Mouse (Mus musculus) CH12.LX (cell line): ENCODE results near the gene Bicc1. TPM values are rescaled to one million over a fixed set of nuclear protein-coding genes. Genes with fewer than 3 reads are reported as not detected.

Experiments used
- DNase-seq: peaks from one replicate; pipeline ENCODE4 v3.0.0-alpha.2; 2013; ENCODE audit errors: extremely low read depth
- H3K27ac ChIP-seq: 2 replicates; pipeline ENCODE4 v1.5.1; 2012; ENCODE audit warnings: low read depth, mild to moderate bottlenecking, control low read depth, moderate library complexity; ENCODE audit not compliant: insufficient read depth
- H3K27me3 ChIP-seq: replicated peaks from 2 replicates; pipeline ENCODE3; 2012; ENCODE audit warnings: inconsistent platforms
- H3K36me3 ChIP-seq, 2 experiments: replicated peaks in 1 of 2; 2 replicates each; pipeline versions ENCODE3 to v1.6.1; 2012; ENCODE audit warnings: inconsistent platforms in 1 of 2, low read length in 1 of 2, mild to moderate bottlenecking in 1 of 2, mixed read lengths in 1 of 2, moderate library complexity in 1 of 2; ENCODE audit not compliant: control insufficient read depth in 1 of 2, insufficient read depth in 1 of 2
- H3K4me1 ChIP-seq, 2 experiments: 2 replicates each; pipeline ENCODE4 v1.6.1; 2012; ENCODE audit warnings: inconsistent platforms in 1 of 2, moderate library complexity in 1 of 2; ENCODE audit not compliant: insufficient read depth in 2 of 2, control insufficient read depth in 1 of 2
- H3K4me2 ChIP-seq: 2 replicates; pipeline ENCODE4 v1.6.1; 2012; ENCODE audit warnings: low read depth, mild to moderate bottlenecking, control low read depth; ENCODE audit not compliant: poor library complexity, insufficient read depth, severe bottlenecking
- H3K4me3 ChIP-seq, 3 experiments: fragments of 150-350 bp in 1 of 3; sonication (generic) in 1 of 3; replicated peaks in 1 of 3; 2 replicates each; pipeline versions ENCODE3 to v1.5.1; 2011 to 2012; ENCODE audit warnings: low read depth in 2 of 3, low read length in 2 of 3, mild to moderate bottlenecking in 2 of 3, moderate library complexity in 2 of 3, control low read depth in 1 of 3, improper control_type of control experiment in 1 of 3, inconsistent platforms in 1 of 3, mixed read lengths in 1 of 3; ENCODE audit not compliant: poor library complexity in 1 of 3
- H3K79me2 ChIP-seq: replicated peaks from 2 replicates; pipeline ENCODE4 v1.6.1; 2012; ENCODE audit warnings: mild to moderate bottlenecking, moderate library complexity; ENCODE audit not compliant: control insufficient read depth, poor library complexity, insufficient read depth, severe bottlenecking; ENCODE audit errors: extremely low read depth
- H3K9ac ChIP-seq: 2 replicates; pipeline ENCODE4 v1.6.1; 2012; ENCODE audit warnings: low read depth, mild to moderate bottlenecking, control low read depth, moderate library complexity; ENCODE audit not compliant: insufficient read depth
- H3K9me3 ChIP-seq: replicated peaks from 2 replicates; pipeline ENCODE3; 2012; ENCODE audit warnings: low read length, inconsistent platforms, mixed read lengths
- BHLHE40 ChIP-seq: IDR thresholded peaks from 2 replicates; pipeline ENCODE4 v1.6.1; 2011; ENCODE audit warnings: mild to moderate bottlenecking, low read depth, low read length, improper control_type of control experiment
- CHD1 ChIP-seq: IDR thresholded peaks from 2 replicates; pipeline ENCODE4 v1.6.1; 2012; ENCODE audit warnings: low read depth, low read length, improper control_type of control experiment, inconsistent platforms
- ELF1 ChIP-seq: IDR thresholded peaks from 2 replicates; pipeline ENCODE4 v1.6.1; 2014; ENCODE audit warnings: low read depth, mild to moderate bottlenecking, inconsistent platforms, low read length, improper control_type of control experiment
- GABPA ChIP-seq: IDR thresholded peaks from 2 replicates; pipeline ENCODE4 v1.6.1; 2012; ENCODE audit warnings: low read depth, low read length, improper control_type of control experiment, inconsistent platforms; ENCODE audit not compliant: insufficient replicate concordance
- JUND ChIP-seq: conservative IDR thresholded peaks from 2 replicates; pipeline ENCODE4 v1.6.1; 2011; ENCODE audit warnings: low read depth, low read length, improper control_type of control experiment
- MAZ ChIP-seq: IDR thresholded peaks from 2 replicates; pipeline ENCODE4 v1.6.1; 2012; ENCODE audit warnings: low read depth, mild to moderate bottlenecking, inconsistent platforms, low read length, improper control_type of control experiment, moderate library complexity
- MYC ChIP-seq: IDR thresholded peaks from 2 replicates; pipeline ENCODE4 v1.6.1; 2011; ENCODE audit warnings: low read depth, mild to moderate bottlenecking, improper control_type of control experiment, low read length
- NRF1 ChIP-seq: IDR thresholded peaks from 2 replicates; pipeline ENCODE4 v1.6.1; 2014; ENCODE audit warnings: low read depth, mild to moderate bottlenecking, inconsistent platforms, low read length, improper control_type of control experiment, moderate library complexity
- RCOR1 ChIP-seq: conservative IDR thresholded peaks from 2 replicates; pipeline ENCODE4 v1.6.1; 2012; ENCODE audit warnings: low read depth, mild to moderate bottlenecking, inconsistent platforms, low read length, improper control_type of control experiment
- TBP ChIP-seq: conservative IDR thresholded peaks from 2 replicates; pipeline ENCODE4 v1.6.1; 2011; ENCODE audit warnings: low read depth, low read length, improper control_type of control experiment
- USF1 ChIP-seq: IDR thresholded peaks from 2 replicates; pipeline ENCODE4 v1.6.1; 2014; ENCODE audit warnings: low read depth, mild to moderate bottlenecking, inconsistent platforms, low read length, improper control_type of control experiment
- USF2 ChIP-seq: conservative IDR thresholded peaks from 2 replicates; pipeline ENCODE4 v1.6.1; 2011; ENCODE audit warnings: low read depth, low read length, improper control_type of control experiment
- ZKSCAN1 ChIP-seq: IDR thresholded peaks from 2 replicates; pipeline ENCODE4 v1.6.1; 2012; ENCODE audit warnings: low read depth, inconsistent platforms, low read length, improper control_type of control experiment, borderline replicate concordance
- dilution Hi-C: fragments of 300-500 bp; cut with MboI; formaldehyde crosslinking; loops from 2 replicates; pipeline ENCODE4 v1.14.3; 2020; ENCODE audit warnings: low sequenced_read_pairs; ENCODE audit not compliant: extremely low pct_unique_long_range_greater_than_20kb, extremely low pct_ligation_motif_present
- in situ Hi-C: fragments of 300-500 bp; cut with MboI; formaldehyde crosslinking; loops from 3 replicates; pipeline ENCODE4 v1.14.3; 2019; ENCODE audit warnings: low sequenced_read_pairs, low pct_ligation_motif_present, low pct_unique_long_range_greater_than_20kb, mixed read lengths
- polyA plus RNA-seq: library from polyadenylated mRNA; unstranded; fragments of >175 nt; gene quantifications from 2 replicates; pipeline ENCODE4 v1.2.1, GENCODE M21; 2012; ENCODE audit warnings: low read depth; ENCODE audit not compliant: insufficient read length
- total RNA-seq, 2 experiments: library from RNA; depleted of rRNA; stranded (reverse); fragments of 300-350 nt in 1 of 2; fragments of >200 nt in 1 of 2; gene quantifications; 2 replicates each; pipeline ENCODE4 v1.2.3; 2012 to 2014

The Bicc1 gene
- total and polyA plus RNA-seq, 3 experiments = not detected

DNA sequence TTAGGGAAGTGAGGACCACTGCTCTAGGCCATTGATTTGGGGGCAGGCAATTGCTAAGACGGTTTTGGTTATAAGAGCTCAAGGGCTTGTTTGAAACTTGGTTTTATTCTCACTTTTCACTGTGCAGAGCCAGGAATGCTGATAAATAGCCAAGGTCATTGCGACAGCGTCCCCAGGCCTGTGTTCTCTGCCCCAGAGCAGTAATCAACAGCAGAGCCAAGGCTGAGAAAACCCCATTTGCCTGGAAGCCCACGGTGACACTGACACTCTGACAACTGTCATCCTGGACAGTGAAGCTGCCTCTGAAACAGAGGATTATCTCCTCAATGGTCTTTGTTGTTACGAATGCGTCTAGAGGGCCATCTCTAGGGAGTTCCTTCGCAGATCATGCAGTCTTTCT lies 255.6 kb downstream of the Bicc1 start:
- H3K27me3 ChIP-seq = no peaks in the 10 kb centered on the region
- H3K36me3 ChIP-seq = no peaks in the 10 kb centered on the region
- TF ChIP-seq GABPA = no peak
- no peak for TF ChIP-seq MAZ
- no peak for TF ChIP-seq ELF1
- TF ChIP-seq JUND = no peak
- no peak for TF ChIP-seq USF2
- TF ChIP-seq ZKSCAN1 = no peak
- DNase-seq = no peak
- H3K4me3 ChIP-seq = no peak overlapping the region
- in situ Hi-C loops (no loop called here), dilution Hi-C loops (no loop called here)
- no peak overlapping the region for H3K9ac ChIP-seq
- no peaks in the 10 kb centered on the region for H3K79me2 ChIP-seq
- no peak overlapping the region for H3K27ac ChIP-seq
- H3K4me1 ChIP-seq = no peaks in the 10 kb centered on the region
- H3K4me2 ChIP-seq = no peak overlapping the region
- H3K9me3 ChIP-seq = peaks cover 77% of the 10 kb centered on the region

DNA sequence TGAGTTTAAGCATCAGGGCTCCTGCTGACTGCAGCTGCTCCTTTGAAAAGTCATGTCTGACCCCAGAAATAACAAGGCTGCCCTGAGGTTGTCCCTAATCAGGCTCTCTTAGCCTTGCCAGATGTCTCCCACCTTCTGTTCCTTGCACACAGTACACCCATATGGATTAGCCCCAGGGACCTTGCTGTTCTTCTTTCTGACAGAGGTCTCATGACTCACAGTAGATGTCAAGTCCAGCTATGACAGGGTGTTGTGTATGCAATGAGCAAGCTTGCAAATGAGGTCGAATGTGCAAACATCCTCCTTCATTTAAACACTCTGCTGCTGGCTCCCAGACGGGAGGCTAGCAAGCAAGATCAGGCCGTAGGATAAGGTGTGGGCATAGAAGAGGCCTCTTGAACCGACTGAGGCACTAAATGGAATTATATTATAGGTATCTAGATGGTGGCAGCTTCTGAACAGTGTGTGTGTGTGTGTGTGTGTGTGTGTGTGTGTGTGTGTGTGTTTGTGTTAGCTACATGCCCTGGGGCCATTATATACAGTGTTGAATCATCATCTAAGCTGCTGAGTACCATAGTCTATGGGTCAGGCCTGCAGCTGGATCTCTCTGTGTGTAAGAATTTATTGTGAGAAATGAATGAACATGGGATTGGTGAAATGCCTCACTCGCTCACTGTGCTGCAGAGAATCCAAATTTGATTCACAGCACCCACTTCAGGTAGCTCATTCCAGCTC lies 256.6 kb downstream of the Bicc1 start:
- Histone ChIP-seq H3K4me2 (no peak overlapping the region), H3K79me2 (no peaks in the 10 kb centered on the region), H3K27ac (no peak overlapping the region), H3K27me3 (no peaks in the 10 kb centered on the region), H3K36me3 (no peaks in the 10 kb centered on the region), H3K9me3 (peaks cover 79% of the 10 kb centered on the region), H3K4me1 (no peaks in the 10 kb centered on the region), H3K4me3 (no peak overlapping the region), H3K9ac (no peak overlapping the region)
- dilution Hi-C loops (no loop called here), in situ Hi-C loops (no loop called here)
- DNase-seq = no peak
- no peak for TF ChIP-seq BHLHE40

DNA sequence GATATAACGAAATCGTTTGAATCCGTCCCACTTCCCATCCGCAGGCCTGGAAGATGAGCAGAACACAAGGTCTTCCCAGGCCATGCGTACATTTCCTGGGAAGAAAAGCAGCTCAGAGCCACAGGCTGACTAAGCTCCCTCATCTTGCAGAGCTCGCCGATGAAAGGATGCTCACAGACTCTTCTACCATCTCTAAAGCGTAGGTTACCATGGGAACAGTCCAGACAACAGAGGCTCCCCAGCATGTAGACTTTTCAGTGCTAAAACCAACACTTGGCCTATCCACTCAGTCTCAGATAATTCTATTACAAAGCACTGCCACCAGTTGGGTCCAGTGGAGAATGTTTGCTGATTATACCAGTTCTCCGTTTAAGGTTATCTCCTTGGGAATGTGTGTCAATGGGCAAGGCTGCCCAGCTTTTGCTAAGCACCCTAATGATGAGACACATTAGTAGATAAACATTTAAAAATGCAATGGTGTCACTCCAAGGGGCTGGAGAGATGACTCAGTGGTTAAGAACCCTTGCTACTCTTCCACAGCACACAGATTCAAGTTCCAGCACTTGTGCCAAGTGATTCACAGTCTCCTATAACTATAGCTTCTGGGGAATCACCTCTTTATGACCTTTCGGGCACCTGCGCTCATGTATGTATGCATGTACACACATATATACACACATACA lies 258.2 kb downstream of the Bicc1 start:
- no peak overlapping the region for H3K4me2 ChIP-seq
- TF ChIP-seq ZKSCAN1 = no peak
- no peak for TF ChIP-seq USF1
- TF ChIP-seq MYC = no peak
- no peak for TF ChIP-seq TBP
- TF ChIP-seq NRF1 = no peak
- no peak for TF ChIP-seq CHD1
- TF ChIP-seq RCOR1 = no peak
- H3K79me2 ChIP-seq = no peaks in the 10 kb centered on the region
- H3K27ac ChIP-seq = no peak overlapping the region
- no peak overlapping the region for H3K4me3 ChIP-seq
- dilution Hi-C loops = no loop called here
- DNase-seq = no peak
- H3K9me3 ChIP-seq = peaks cover 77% of the 10 kb centered on the region
- in situ Hi-C loops = no loop called here
- H3K9ac ChIP-seq = no peak overlapping the region
- H3K27me3 ChIP-seq = no peaks in the 10 kb centered on the region
- no peaks in the 10 kb centered on the region for H3K36me3 ChIP-seq
- no peaks in the 10 kb centered on the region for H3K4me1 ChIP-seq
